Mouse (Mus musculus) kidney, postnatal 0 days (tissue): ENCODE measurements around the gene Dynlt1f. TPM values are rescaled to one million over a fixed set of nuclear protein-coding genes. Genes with fewer than 3 reads are reported as not detected.
"Not testable (repeated sequence)": the region's sequence is repeated elsewhere in the genome, so short reads cannot be mapped to it uniquely, and the experiment has no call there.

Source experiments
- ATAC-seq: fragments of 200-750 bp; cut with Nextera tagmentation; replicated peaks from 2 replicates; pipeline ENCODE4 v1.8.0; 2017; ENCODE audit warnings: low read depth, moderate number of reproducible peaks, moderate TSS enrichment, moderate library complexity; ENCODE audit not compliant: low FRiP score
- DNase-seq: peaks from one replicate; pipeline ENCODE4 v3.0.0-alpha.2; 2016; ENCODE audit warnings: low spot score
- H3K27ac ChIP-seq: fragments of 300-500 bp; sonication (generic); 2 replicates; pipeline ENCODE4 v1.5.1; 2014; ENCODE audit warnings: mild to moderate bottlenecking
- H3K27me3 ChIP-seq: fragments of 300-500 bp; sonication (generic); 2 replicates; pipeline ENCODE4 v1.6.1; 2014; ENCODE audit warnings: low read length, mixed read lengths; ENCODE audit not compliant: insufficient read depth
- H3K36me3 ChIP-seq: fragments of 300-500 bp; sonication (generic); 2 replicates; pipeline ENCODE4 v1.6.1; 2014; ENCODE audit warnings: low read length, mixed read lengths; ENCODE audit not compliant: insufficient read depth
- H3K4me1 ChIP-seq: fragments of 300-500 bp; sonication (generic); replicated peaks from 2 replicates; pipeline ENCODE4 v1.6.1; 2014; ENCODE audit warnings: antibody characterized with exemption, low read length, mixed read lengths; ENCODE audit not compliant: insufficient read depth
- H3K4me2 ChIP-seq: fragments of 300-500 bp; sonication (generic); 2 replicates; pipeline ENCODE4 v1.6.1; 2014; ENCODE audit warnings: mild to moderate bottlenecking, low read length, moderate library complexity, mixed read lengths
- H3K4me3 ChIP-seq: fragments of 300-500 bp; sonication (generic); replicated peaks from 2 replicates; pipeline ENCODE4 v1.5.1; 2014; ENCODE audit warnings: low read depth, low read length
- H3K9ac ChIP-seq: fragments of 300-500 bp; sonication (generic); 2 replicates; pipeline ENCODE4 v1.6.1; 2014; ENCODE audit warnings: low read depth, low read length
- H3K9me3 ChIP-seq: fragments of 300-500 bp; sonication (generic); replicated peaks from 2 replicates; pipeline ENCODE4 v1.6.1; 2016; ENCODE audit warnings: low read length, inconsistent platforms, mixed read lengths
- WGBS: fragments of 180-500 bp; shearing (Covaris S2); extraction: QIAGEN DNeasy Blood & Tissue Kit; methylation state at CpG from one replicate; pipeline ENCODE4 v1.1.7; 2014; 5-methylcytosine and 5-hydroxymethylcytosine counted together
- polyA plus RNA-seq: library from polyadenylated mRNA; unstranded; fragments of >200 nt; fragmentation: Nextera tagmentation; extraction: Ambion mirVana; gene quantifications from 2 replicates; pipeline ENCODE4 v1.2.1, GENCODE M21; 2015

Gene Dynlt1f
- polyA plus RNA-seq, 1 experiment from 2014 or later = 271 TPM

- not testable (repeated sequence) for H3K27me3 ChIP-seq, H3K36me3 ChIP-seq, DNase-seq, H3K4me1 ChIP-seq, ATAC-seq, H3K9ac ChIP-seq, H3K9me3 ChIP-seq, H3K4me2 ChIP-seq, H3K27ac ChIP-seq, H3K4me3 ChIP-seq
- 88% methylated on average over 5 of the region's 8 CpGs for WGBS
Measured at GRCm38 (mm10) chr17:6600216-6600911, 55.3 kb downstream of the Dynlt1f start.

GRCm38 (mm10) chr17:6598356-6598755 lies 57.3 kb downstream of the Dynlt1f start:
- not testable (repeated sequence) for H3K27me3 ChIP-seq, DNase-seq, H3K36me3 ChIP-seq, H3K9me3 ChIP-seq, ATAC-seq, H3K4me3 ChIP-seq, H3K9ac ChIP-seq, H3K27ac ChIP-seq, H3K4me2 ChIP-seq, H3K4me1 ChIP-seq
- 93% methylated on average over 7 of the region's 7 CpGs for WGBS

Other genes with a start within 250 kb of the Dynlt1f start
- gene Dynlt1b, start 225.8 kb downstream of the Dynlt1f start, polyA plus RNA-seq = 569 and 632 TPM in 2 replicates
- 20.8 and 21.9 TPM in 2 replicates for gene Dynlt1c, start 54.2 kb downstream of the Dynlt1f start, polyA plus RNA-seq
- 2.5 and 3.2 TPM in 2 replicates for gene Sytl3, start 3.2 kb upstream of the Dynlt1f start, polyA plus RNA-seq
- gene Ezr, start 126.9 kb upstream of the Dynlt1f start, polyA plus RNA-seq = 281 and 313 TPM in 2 replicates